Mouse (Mus musculus) heart, adult 2 months (tissue): Measurements from ENCODE around the gene Htr6.

Source experiments
- CTCF ChIP-seq: fragments of 200-600 bp; IDR thresholded peaks from 2 replicates; pipeline ENCODE4 v1.8.1; 2022; ENCODE audit warnings: antibody characterized with exemption, mild to moderate bottlenecking, moderate library complexity
- EP300 ChIP-seq: fragments of 200-500 bp; IDR thresholded peaks from 2 replicates; pipeline ENCODE4 v1.6.1; 2011; ENCODE audit warnings: low read depth, low read length, control low read depth; ENCODE audit not compliant: insufficient read depth
- POLR2A ChIP-seq: fragments of 200-500 bp; IDR thresholded peaks from 2 replicates; pipeline ENCODE4 v1.6.1; 2011; ENCODE audit warnings: mild to moderate bottlenecking, low read depth, low read length, control low read depth; ENCODE audit not compliant: insufficient read depth

GRCm38 (mm10) chr4:139122557-139122956 is 47.2 kb upstream of the Htr6 start:
- no peak for TF ChIP-seq CTCF
- no peak for TF ChIP-seq POLR2A
- no peak for TF ChIP-seq EP300
